Mouse (Mus musculus): ENCODE results near the gene Ccdc71.

Gene Ccdc71

GRCm38 (mm10) chr9:108460319-108461178 is at the start of gene Ccdc71:
Ccdc71 (plus strand) TSS chr9:108460527.
- DNase-seq (ENCODE audit: low spot score), result peak; percentile 71

GRCm38 (mm10) chr9:108411381-108411942 is 48.9 kb upstream of the Ccdc71 start:
- no peak for DNase-seq (ENCODE audit: low spot score)

- DNase-seq (ENCODE audit: low spot score), result no peak
Measured at GRCm38 (mm10) chr9:108412221-108412620, 48.1 kb upstream of the Ccdc71 start.

DNA sequence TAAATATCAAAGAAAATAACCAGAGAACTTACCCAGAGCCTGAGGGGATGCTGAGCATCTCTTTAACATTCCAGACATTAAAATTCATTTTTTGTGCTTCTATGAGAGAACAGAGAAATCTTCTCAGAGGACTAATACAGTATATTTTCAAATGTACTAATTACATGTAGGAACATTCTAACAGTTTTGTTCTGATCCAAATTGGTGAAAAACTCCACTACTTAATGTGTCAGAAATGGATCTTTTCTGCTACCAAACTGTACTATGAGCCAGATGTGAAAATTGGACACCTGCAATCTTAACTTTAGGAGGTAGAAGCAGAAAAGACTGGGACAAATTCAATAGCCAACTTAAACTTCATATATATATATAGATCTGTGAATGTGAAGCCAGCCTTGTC is 31.9 kb upstream of the Ccdc71 start, which contains the start of gene Ccdc36:
Ccdc36 (minus strand) TSS at position 101 of the 400 bp plus-strand sequence.
- no peak for DNase-seq (ENCODE audit: low spot score)

DNA sequence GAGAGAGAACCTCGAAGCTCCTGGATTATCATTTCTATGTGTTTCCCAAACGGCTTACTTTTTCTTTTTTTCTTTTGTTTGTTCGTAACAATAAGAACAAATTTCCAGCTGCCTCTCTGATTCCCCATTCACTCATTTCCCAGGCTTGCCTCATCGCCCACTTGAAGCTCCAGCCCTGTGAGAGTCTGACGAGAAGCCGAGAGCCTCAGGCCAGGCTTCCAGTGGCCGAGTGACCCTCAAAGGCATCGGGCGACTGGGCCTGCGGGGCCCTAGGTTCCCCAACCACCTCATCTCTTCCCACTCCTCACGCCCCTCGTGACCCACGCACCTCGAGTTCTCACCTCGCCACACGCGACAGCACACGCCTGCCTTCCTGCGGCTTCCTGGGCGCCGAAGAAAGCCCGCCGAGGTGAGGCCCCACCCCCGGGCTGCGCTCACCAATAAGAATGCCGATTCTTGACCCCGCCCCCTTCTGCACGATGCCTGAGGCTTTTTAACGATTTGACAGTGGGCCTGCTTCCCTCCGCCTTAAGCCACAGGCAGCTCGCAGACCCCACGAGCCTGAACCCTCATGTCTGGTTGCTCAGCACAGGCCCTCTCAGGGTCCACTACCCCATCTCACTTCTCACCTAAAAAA is 28.8 kb upstream of the Ccdc71 start:
- DNase-seq (ENCODE audit: low spot score), result no peak

DNA sequence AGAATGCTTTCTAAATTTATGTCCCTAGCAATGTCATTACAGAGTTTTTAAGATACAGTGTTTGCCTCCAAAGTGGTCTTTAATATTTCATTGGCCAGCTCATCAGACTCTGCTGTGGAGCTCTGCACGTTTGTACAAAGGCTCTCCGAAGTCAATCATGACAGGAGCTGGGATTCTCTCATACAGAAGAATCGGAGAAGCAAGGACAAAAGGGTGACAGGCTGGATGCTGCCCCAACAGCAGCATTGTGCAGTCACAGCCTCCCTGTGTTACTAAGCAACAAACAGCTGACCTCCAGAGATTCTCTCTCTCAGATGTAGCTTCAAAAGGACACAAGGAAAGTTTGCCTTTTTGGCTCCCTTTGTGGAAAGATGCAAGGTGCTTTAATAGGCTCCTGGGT is 24.1 kb upstream of the Ccdc71 start, which contains the start of gene BC048562:
BC048562 (plus strand) TSS at position 301 of the 400 bp plus-strand sequence.
- DNase-seq (ENCODE audit: low spot score), result no peak

DNA sequence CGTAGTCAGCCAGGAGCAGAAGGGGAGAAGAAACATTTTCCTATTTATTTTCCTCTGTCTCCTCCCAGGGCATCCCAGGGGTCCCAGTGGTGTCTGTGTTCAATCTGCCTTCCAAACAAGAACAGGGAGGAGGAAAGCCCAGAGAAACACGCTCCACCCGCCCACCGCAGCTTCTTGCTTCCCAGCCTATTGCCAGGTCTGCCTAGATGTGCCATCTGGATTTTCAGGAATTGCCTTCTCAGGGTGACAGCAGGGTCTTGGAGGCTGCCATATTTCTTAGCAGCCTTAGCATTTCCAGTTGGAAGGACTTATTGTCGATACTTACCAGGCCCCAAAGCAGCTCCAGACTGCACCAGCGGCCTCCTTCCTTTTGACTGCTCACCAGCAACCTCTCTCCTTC is 21.2 kb upstream of the Ccdc71 start:
- DNase-seq (ENCODE audit: low spot score), result no peak

GRCm38 (mm10) chr9:108440485-108440884 is 19.8 kb upstream of the Ccdc71 start:
- no peak for DNase-seq (ENCODE audit: low spot score)

GRCm38 (mm10) chr9:108441236-108441919 is 18.9 kb upstream of the Ccdc71 start:
- DNase-seq (ENCODE audit: low spot score), result no peak

GRCm38 (mm10) chr9:108445125-108445524 is 15.2 kb upstream of the Ccdc71 start:
- no peak for DNase-seq (ENCODE audit: low spot score)

GRCm38 (mm10) chr9:108449860-108450259 is 10.5 kb upstream of the Ccdc71 start:
- DNase-seq (ENCODE audit: low spot score), result no peak

DNA sequence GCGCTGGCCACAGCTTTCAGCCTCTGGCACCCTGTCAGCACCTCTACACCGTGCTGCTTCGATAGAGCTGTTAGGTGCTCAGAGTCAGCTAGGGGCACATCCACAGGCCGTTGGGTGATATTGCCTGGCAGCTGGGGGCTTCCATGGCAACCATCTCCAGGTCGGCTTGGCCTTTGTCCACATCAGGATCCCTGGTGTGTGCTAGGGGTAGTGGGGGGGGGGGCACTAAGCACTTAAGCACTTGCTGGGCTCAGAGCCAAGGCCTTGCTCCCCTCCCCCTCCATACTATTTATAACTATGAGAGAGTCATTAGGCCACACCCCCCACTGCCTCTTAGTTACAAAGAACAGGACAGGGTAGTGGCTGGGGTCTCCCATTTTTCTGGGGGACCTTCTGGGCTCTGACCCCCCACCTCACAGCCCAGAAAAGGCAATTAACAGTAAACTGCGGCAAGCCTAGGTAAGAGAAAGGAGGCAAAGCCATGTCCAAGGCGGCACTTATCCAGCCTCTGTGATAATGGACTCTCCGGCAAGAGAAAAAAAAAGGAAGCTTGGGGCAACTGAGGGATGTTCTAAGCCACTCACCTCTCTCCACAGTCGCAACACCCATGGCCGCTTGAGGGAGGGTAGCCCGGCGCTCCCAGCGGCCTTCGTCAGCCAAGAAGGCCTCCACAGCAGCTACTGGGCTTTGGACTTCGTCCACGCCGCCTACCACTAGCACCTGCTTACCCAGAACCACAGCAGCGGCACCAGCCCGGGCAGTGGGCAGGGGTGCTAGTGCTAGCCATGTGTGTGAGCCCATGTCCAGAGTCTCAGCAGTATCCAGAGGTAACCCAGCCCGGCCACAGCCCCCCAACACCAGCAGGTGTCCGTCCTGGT is 9.8 kb upstream of the Ccdc71 start:
- DNase-seq (ENCODE audit: low spot score), result no peak

DNA sequence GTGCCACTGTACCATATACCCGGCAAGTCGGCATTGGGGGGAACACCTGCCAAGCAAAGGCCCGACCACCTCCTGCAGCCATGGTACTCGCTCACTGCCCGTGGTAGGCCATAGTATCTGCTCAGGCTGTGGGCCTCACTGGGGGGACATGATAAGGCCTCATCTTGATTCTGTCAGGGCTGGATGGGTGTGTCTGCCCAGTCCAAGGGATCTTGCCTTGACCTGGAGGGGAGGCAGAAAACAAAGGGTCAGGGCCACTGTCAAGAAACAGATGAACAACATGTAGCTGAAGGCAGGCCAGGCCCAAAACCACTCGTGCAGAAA is 9.2 kb upstream of the Ccdc71 start:
- no peak for DNase-seq (ENCODE audit: low spot score)

DNA sequence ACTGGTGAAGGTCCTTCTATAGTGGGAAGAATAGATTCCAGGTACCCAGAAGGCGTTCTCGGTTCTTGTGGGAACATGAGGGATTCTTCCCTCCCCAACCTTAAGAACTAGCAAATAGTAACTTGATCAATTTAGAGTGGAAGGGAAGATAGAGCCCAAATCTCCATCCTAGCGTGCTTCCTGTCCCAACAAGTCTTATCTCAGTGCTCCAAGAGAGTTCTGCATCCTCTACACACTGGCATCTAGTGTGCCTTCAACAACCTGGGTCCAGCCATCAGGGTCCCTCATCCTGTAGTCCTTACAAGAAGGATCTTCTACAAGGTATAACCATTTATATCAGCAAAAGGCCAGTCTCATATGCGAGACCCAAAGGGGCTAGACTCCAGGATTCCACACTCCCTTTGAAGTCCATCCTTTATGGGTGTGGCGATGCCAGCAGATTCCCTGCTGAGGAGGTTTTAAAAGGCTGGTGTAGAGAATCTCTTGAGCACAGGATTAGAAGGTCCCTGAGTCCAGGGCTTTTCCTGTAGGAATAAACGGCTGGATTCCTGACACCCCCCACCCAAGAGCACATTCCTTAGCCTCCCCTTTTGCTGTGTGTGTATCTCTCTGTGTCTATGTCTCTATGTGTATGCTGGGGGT is 8.7 kb upstream of the Ccdc71 start:
- DNase-seq (ENCODE audit: low spot score), result no peak

- DNase-seq (ENCODE audit: low spot score), result peak; percentile 79
Measured at GRCm38 (mm10) chr9:108452291-108452906, 7.9 kb upstream of the Ccdc71 start.

GRCm38 (mm10) chr9:108452911-108453310 is 7.4 kb upstream of the Ccdc71 start:
- no peak for DNase-seq (ENCODE audit: low spot score)

DNA sequence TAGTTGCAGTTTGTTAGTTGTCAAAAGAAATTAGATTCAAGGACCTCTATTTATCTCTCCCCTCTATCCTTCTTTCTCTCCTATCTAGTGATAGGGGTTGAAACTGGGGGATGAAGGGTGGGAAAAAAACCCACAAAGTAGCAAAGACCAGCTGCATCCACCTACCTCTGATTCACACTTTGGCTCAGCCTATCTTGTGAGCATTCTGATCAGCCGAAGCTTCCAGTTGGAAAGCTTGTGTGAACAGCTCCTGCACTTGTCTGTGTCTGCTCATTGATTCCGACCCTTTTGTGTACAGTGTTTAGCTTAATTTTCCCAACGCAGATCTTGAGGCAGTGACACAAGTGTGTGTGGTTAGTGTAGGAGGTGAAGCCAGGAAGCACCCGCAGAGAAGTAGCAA is 6.9 kb upstream of the Ccdc71 start:
- DNase-seq (ENCODE audit: low spot score), result no peak

DNA sequence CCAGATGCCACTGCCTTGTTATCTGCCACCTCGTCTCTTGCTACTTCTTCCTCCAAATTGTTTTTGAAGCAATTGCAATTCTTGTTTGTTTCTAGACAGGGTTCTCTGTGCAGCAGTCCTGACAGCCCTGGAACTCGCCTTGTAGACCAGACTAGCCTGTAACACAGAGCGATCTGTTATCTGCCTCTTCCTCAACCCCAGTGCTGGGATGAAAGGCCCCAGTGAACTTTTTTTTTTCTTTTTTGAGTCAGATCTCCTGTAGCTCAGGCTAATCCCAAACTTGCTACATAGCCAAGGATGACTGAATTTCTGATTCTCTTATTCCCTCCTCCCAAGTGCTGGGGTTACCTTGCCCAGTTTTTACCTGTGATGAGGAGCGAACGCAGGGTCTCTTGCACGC is 5.9 kb upstream of the Ccdc71 start:
- DNase-seq (ENCODE audit: low spot score), result no peak

DNA sequence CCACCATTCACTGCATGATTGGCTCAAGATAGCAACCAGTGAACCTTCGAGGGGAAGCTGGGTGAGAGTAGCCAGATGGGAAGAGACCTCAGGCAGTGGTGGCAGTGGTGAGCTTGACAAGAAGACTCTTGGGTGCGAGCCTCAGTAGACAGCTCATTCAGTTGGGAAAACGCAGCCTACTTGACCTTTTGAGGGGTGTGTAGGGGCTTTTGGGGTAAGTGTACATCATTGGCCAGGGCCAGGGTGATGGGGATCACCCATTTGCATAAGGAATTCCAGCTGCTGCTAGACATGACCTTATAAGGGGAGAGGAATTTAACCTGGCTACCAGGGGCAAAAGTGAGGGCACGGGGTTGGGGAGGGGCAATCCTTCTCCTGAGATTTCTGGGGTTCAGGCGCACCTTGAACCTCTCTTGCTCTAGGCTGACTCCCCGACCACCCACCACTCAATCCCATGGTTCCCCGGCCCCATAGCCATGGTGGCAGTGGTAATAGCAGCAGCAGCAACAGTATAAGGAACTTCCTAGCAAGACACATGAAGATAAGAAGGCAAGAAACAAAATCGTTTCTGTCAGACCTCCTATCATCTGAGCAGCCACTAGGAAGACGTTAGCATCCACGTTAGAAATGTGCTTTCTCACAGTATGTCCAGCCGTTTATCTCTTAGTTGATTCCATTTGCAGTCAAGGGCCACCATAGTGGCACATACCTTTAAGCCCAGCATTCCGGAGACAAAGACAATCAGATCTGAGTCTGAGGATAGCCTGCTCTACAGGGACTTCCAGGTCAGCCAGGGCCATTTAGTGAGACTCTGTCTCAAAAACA is 4.4 kb upstream of the Ccdc71 start:
- DNase-seq (ENCODE audit: low spot score), result no peak

GRCm38 (mm10) chr9:108456953-108457352 is 3.4 kb upstream of the Ccdc71 start:
- DNase-seq (ENCODE audit: low spot score), result no peak
